Mouse (Mus musculus) kidney, embryonic 16.5 days (tissue): ENCODE data around the gene Jsrp1. TPM values are rescaled to one million over a fixed set of nuclear protein-coding genes. Genes with fewer than 3 reads are reported as not detected.
"Not testable (repeated sequence)": the region's sequence is repeated elsewhere in the genome, so short reads cannot be mapped to it uniquely, and the experiment has no call there.

Source experiments
- ATAC-seq: fragments of 200-750 bp; cut with Nextera tagmentation; 2 replicates; pipeline ENCODE4 v1.8.0; 2017; ENCODE audit warnings: moderate TSS enrichment; ENCODE audit not compliant: low FRiP score, low TSS enrichment
- H3K27ac ChIP-seq: fragments of 300-500 bp; sonication (generic); 2 replicates; pipeline ENCODE4 v1.5.1; 2014; ENCODE audit warnings: low read length
- H3K27me3 ChIP-seq: fragments of 300-500 bp; sonication (generic); 2 replicates; pipeline ENCODE4 v1.6.1; 2014; ENCODE audit warnings: low read length, control low read depth, mixed read lengths; ENCODE audit not compliant: insufficient read depth
- H3K36me3 ChIP-seq: fragments of 300-500 bp; sonication (generic); 2 replicates; pipeline ENCODE4 v1.6.1; 2014; ENCODE audit warnings: low read length, control low read depth, mixed read lengths; ENCODE audit not compliant: insufficient read depth
- H3K4me1 ChIP-seq: fragments of 300-500 bp; sonication (generic); 2 replicates; pipeline ENCODE4 v1.6.1; 2014; ENCODE audit warnings: low read length, control low read depth, mixed read lengths; ENCODE audit not compliant: insufficient read depth
- H3K4me2 ChIP-seq: fragments of 300-500 bp; sonication (generic); replicated peaks from 2 replicates; pipeline ENCODE4 v1.6.1; 2014; ENCODE audit warnings: low read depth, low read length
- H3K4me3 ChIP-seq: fragments of 300-500 bp; sonication (generic); 2 replicates; pipeline ENCODE4 v1.5.1; 2014; ENCODE audit warnings: mild to moderate bottlenecking, low read length
- H3K9ac ChIP-seq: fragments of 300-500 bp; sonication (generic); replicated peaks from 2 replicates; pipeline ENCODE4 v1.6.1; 2014; ENCODE audit warnings: low read length
- H3K9me3 ChIP-seq: fragments of 300-500 bp; sonication (generic); 2 replicates; pipeline ENCODE4 v1.6.1; 2016; ENCODE audit warnings: low read length, control low read depth
- WGBS: fragments of 180-500 bp; shearing (Covaris S2); extraction: QIAGEN DNeasy Blood & Tissue Kit; methylation state at CpG from one replicate; pipeline ENCODE4 v1.1.7; 2014; 5-methylcytosine and 5-hydroxymethylcytosine counted together
- polyA plus RNA-seq: library from polyadenylated mRNA; unstranded; fragments of >200 nt; fragmentation: Nextera tagmentation; extraction: Ambion mirVana; gene quantifications from 2 replicates; pipeline ENCODE4 v1.2.1, GENCODE M21; 2015

Gene Jsrp1
- polyA plus RNA-seq, 1 experiment from 2014 or later, result 4.5 TPM

DNA sequence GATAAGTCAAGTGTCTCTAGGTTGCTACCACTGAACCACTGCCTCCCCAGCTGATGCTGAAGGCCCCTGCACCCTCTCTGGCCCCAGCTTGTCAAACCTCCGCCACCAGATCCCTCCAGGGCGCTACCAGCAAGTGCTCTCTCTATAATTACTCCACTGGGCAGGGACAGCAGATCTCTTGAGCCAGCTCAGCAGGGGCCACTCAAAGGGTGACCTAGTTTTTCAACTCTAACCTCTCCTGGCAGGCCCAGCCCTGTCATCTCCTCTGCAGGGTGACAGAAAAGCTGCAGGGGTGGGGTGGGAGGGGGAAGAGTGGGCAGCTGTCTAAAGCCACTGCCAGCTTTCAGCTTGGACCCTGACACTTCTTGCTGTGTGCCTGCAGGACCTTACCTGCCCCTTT, 24.5 kb upstream of the Jsrp1 start:
- H3K4me2 ChIP-seq, result no peak overlapping the region
- H3K4me3 ChIP-seq, result no peak overlapping the region
- no peaks in the 10 kb centered on the region for H3K4me1 ChIP-seq
- no peak overlapping the region for H3K9ac ChIP-seq
- H3K27me3 ChIP-seq, result peaks cover 41% of the 10 kb centered on the region
- H3K9me3 ChIP-seq, result peaks cover 16% of the 10 kb centered on the region; the same call in 1 of the 2 replicates
- H3K27ac ChIP-seq, result no peak overlapping the region
- WGBS, result 21% methylated on average over 2 of the region's 2 CpGs
- ATAC-seq, result no peak
- no peaks in the 10 kb centered on the region for H3K36me3 ChIP-seq

- peaks cover 34% of the 10 kb centered on the region for H3K27me3 ChIP-seq
- no peak overlapping the region for H3K9ac ChIP-seq
- ATAC-seq, result no peak
Observed at GRCm38 (mm10) chr10:80836949-80837379, 23.7 kb upstream of the Jsrp1 start.

GRCm38 (mm10) chr10:80835617-80836016, 22.3 kb upstream of the Jsrp1 start:
- WGBS, result 58% methylated on average over 30 of the region's 30 CpGs
- H3K4me3 ChIP-seq, result no peak overlapping the region
- peaks cover 5% of the 10 kb centered on the region for H3K4me1 ChIP-seq
- no peak for ATAC-seq
- H3K36me3 ChIP-seq, result no peaks in the 10 kb centered on the region
- H3K27ac ChIP-seq, result no peak overlapping the region
- H3K9me3 ChIP-seq, result peaks cover 16% of the 10 kb centered on the region; the same call in 1 of the 2 replicates
- H3K4me2 ChIP-seq, result no peak overlapping the region
- peaks cover 32% of the 10 kb centered on the region for H3K27me3 ChIP-seq
- H3K9ac ChIP-seq, result no peak overlapping the region

More at GRCm38 (mm10) chr10:80836949-80837379, 23.7 kb upstream of the Jsrp1 start:
- Histone ChIP-seq H3K4me1 (no peaks in the 10 kb centered on the region), H3K9me3 (peaks cover 16% of the 10 kb centered on the region; the same call in 1 of the 2 replicates), H3K36me3 (no peaks in the 10 kb centered on the region), H3K4me2 (no peak overlapping the region), H3K4me3 (no peak overlapping the region), H3K27ac (no peak overlapping the region)
- WGBS, result 46% methylated on average over 7 of the region's 7 CpGs

DNA sequence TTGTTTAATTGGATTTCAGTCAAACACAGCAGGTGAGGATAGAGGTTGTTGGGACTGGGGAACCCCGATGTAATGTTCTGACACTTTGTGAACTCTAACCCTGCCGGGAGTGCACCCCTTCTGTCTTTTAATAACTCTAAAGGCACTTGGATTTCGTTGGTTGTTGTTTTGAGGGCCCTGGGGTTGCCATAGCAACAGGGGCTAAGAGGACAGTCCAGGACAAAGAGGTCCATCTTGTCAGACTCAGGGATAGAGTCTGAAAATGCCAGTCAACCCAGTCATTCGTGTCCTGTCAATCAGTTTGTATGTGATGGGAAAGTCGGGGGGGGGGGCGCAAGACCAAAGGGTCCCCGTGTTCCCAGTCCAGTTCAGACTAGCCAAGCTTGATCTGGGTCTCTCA, 19.5 kb upstream of the Jsrp1 start:
- no peak overlapping the region for H3K27ac ChIP-seq
- no peak for ATAC-seq
- no peak overlapping the region for H3K4me2 ChIP-seq
- H3K27me3 ChIP-seq, result peaks cover 32% of the 10 kb centered on the region
- H3K9ac ChIP-seq, result no peak overlapping the region
- peaks cover 26% of the 10 kb centered on the region for H3K4me1 ChIP-seq
- H3K4me3 ChIP-seq, result no peak overlapping the region
- H3K9me3 ChIP-seq, result peaks cover 16% of the 10 kb centered on the region; the same call in 1 of the 2 replicates
- 68% methylated on average over 7 of the region's 7 CpGs for WGBS
- peaks cover 13% of the 10 kb centered on the region for H3K36me3 ChIP-seq

- Histone ChIP-seq H3K4me1 (peaks cover 29% of the 10 kb centered on the region), H3K27ac (peak overlapping the region; percentile 15; the same call in 1 of the 2 replicates), H3K4me3 (no peak overlapping the region), H3K9ac (no peak overlapping the region), H3K9me3 (peaks cover 16% of the 10 kb centered on the region; the same call in 1 of the 2 replicates), H3K36me3 (peaks cover 13% of the 10 kb centered on the region), H3K27me3 (peaks cover 29% of the 10 kb centered on the region), H3K4me2 (no peak overlapping the region)
- peak; percentile 14; the same call in 1 of the 2 replicates for ATAC-seq
- 3% methylated on average over 9 of the region's 9 CpGs for WGBS
Observed at GRCm38 (mm10) chr10:80831136-80831535, 17.8 kb upstream of the Jsrp1 start.

GRCm38 (mm10) chr10:80829359-80830278, 16.3 kb upstream of the Jsrp1 start:
- Histone ChIP-seq H3K9me3 (peaks cover 5% of the 10 kb centered on the region; the same call in 1 of the 2 replicates), H3K27me3 (peaks cover 14% of the 10 kb centered on the region), H3K4me3 (no peak overlapping the region), H3K27ac (no peak overlapping the region), H3K36me3 (peaks cover 13% of the 10 kb centered on the region), H3K4me1 (peaks cover 32% of the 10 kb centered on the region), H3K4me2 (no peak overlapping the region), H3K9ac (no peak overlapping the region)
- WGBS, result 61% methylated on average over 1 of the region's 1 CpGs
- ATAC-seq, result no peak

- H3K9ac ChIP-seq, H3K9me3 ChIP-seq, H3K27me3 ChIP-seq, H3K27ac ChIP-seq, ATAC-seq: not testable (repeated sequence)
- 72% methylated on average over 8 of the region's 9 CpGs for WGBS
- Histone ChIP-seq H3K4me1 (peaks cover 38% of the 10 kb centered on the region), H3K4me3 (peak overlapping the region; percentile 64; the same call in 1 of the 2 replicates), H3K36me3 (peaks cover 13% of the 10 kb centered on the region), H3K4me2 (peak overlapping the region; percentile 94)
Observed at GRCm38 (mm10) chr10:80828587-80828986, 15.3 kb upstream of the Jsrp1 start.

- H3K27me3 ChIP-seq, result no peaks in the 10 kb centered on the region
- peak overlapping the region; percentile 96 for H3K9ac ChIP-seq
- H3K9me3 ChIP-seq, result no peaks in the 10 kb centered on the region
- no peak overlapping the region for H3K27ac ChIP-seq
- WGBS, result 66% methylated on average over 10 of the region's 10 CpGs
- H3K4me3 ChIP-seq, result peak overlapping the region; percentile 64
- no peak for ATAC-seq
- H3K36me3 ChIP-seq, result peaks cover 13% of the 10 kb centered on the region
- H3K4me2 ChIP-seq, result peak overlapping the region; percentile 94
- peaks cover 38% of the 10 kb centered on the region for H3K4me1 ChIP-seq
Observed at GRCm38 (mm10) chr10:80827870-80828420, 14.6 kb upstream of the Jsrp1 start.

DNA sequence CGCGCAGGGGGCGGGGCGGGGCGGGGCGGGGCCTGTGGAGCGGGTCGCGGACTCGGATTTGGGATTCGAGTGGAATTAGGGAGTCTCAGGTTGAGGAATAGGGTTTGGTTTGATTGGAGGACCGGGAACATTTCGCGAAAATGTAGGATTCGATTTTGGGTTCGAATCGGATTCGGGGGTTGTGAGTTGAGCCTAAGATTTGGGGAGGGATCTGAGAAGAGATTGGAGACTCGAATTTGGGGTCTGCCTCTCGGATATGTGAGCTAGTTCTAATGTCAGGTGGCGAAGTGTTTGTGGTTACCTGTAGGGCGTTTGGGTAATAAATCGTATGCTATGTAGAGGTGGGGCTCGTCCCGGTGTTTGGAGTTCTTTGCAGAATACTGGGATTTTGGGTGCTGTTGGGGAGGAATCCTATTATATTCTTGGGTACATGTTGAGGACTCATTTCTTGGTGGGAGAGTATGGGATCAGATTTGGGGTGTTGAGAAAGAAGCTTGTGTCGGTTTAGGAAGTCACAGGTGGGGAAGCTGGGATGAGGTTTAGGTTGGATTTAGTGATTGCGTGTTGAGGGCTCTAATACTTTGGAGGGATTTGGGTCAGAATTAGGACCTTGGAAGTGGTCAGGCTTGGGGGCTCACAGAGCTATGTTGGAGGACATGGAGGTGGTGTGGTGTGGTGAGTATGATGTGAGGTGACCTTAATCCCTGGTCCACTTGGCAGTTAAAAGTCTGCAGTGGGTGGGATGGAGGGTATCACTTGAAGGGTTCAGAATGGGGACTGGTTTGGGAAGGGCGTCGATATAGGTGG, 14.0 kb upstream of the Jsrp1 start:
- H3K36me3 ChIP-seq, result peaks cover 13% of the 10 kb centered on the region
- H3K27ac ChIP-seq, result peak overlapping the region; percentile 90
- H3K9ac ChIP-seq, result peak overlapping the region; percentile 96
- H3K4me2 ChIP-seq, result peak overlapping the region; percentile 94
- no peaks in the 10 kb centered on the region for H3K9me3 ChIP-seq
- H3K4me1 ChIP-seq, result peaks cover 38% of the 10 kb centered on the region
- ATAC-seq, result no peak
- 4% methylated on average over 29 of the region's 29 CpGs for WGBS
- H3K27me3 ChIP-seq, result no peaks in the 10 kb centered on the region
- peak overlapping the region; percentile 64 for H3K4me3 ChIP-seq
